Mouse (Mus musculus) hindlimb bud, embryonic 11.5 days (tissue): ENCODE measurements at regions not wholly inside any gene's neighbourhood (a gene's known extent, or its start where the extent isn't known, plus 50 kb on each side); places are given as distances from the start of the nearest gene placed in this dataset.

Experiments
- DNase-seq: peaks from one replicate; pipeline ENCODE4 v3.0.0-alpha.2; 2012; ENCODE audit warnings: low read depth, low spot score; ENCODE audit errors: extremely low spot score

- DNase-seq: no peak
These were observed 203.1 kb upstream of the Gm9833 start for GRCm38 (mm10) chr3:9884691-9885354.

- no peak for DNase-seq
These were observed 202.3 kb upstream of the Gm9833 start for GRCm38 (mm10) chr3:9885565-9885964.

DNA sequence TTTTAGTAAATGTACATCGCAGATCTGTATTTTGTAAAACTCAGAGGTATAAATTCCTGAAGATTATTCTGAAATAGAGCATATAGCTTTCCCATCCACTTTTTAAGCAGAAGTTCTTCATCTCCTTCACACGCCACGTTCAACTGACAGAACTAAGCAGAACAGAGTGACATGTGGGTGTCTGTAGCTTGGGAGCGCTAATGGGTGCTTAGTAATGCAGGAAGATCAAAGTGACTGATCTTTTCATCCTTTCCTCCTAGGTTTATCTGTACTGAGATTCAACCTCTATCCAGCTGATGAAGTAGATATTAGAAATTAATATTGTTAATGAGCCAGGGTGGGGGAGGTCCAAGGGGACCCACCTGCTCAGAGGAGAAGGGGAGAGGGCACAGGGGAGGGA lies 201.8 kb upstream of the Gm9833 start:
- DNase-seq: no peak

DNA sequence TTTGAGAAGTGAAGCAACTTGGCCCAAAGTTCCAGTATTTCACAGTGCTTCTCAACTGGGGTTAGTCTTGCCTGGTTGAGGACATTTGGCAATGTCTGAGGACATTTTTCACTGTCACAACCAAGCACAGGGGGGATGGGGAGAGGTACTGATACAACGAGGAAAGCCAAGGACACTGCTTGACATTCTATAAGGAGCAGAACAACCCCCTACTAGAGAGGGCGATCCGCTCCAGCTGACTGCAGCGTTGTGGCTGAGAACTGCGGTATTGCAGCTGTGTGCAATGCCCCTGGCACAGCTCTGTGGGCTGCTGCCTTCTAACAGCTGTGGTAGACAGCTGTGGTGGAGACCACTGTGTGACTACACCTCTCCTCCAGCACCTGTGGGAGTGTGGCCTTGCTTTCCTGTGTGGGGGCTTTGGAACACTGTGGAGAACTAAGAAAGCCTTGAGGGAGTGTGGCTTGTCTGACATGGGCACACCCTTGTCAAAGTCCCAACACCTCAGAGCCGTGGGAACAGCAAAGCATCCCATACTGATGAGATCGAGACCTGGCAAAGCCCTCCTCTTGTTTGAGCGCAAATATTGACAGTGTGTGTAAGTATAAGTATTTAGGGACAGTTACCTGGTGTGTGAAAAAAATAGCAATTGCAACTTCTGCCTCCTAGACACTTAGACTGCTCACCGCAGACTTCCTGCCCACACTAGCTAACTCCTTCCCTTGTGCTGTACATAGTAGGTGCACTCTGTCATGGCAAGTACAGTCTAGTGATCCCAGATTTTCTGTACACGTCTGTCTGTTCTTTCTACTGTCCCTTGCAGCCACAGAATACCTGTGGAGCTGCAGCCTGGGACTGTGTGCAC lies 200.9 kb upstream of the Gm9833 start:
- DNase-seq: no peak

- no peak for DNase-seq
These were observed 200.3 kb upstream of the Gm9833 start for GRCm38 (mm10) chr3:9887627-9887994.

- no peak for DNase-seq
These were observed 199.9 kb upstream of the Gm9833 start for GRCm38 (mm10) chr3:9888051-9888450.

DNA sequence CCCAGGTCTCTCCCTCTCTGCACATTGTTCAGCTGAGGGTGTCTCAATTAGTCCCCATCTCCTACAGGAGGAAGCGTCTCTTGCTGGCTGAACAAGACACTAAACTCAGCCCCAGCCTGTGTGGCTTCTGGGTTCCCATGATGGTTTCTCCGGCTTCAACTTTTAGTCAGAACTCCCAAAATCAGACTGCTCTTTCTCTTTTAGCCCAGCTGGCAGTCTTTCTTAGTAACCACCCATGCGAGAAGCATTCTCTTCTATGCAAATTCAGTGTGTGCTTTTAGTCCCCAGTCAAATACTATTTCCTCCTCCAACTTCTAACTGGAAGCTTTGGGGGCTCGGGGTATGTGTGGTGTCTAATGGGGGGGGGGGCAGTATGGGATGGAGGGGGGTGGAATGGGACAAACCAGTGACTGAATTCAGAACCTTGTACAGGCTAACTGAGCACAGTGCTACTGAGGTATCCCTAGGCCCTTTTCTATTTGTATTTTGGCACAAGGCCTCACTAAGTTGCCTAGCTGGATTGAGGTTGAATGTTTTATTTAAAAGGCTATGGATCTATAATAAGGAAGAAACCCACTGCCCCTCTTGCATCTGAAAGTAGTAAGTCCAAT lies 194.9 kb upstream of the Gm9833 start:
- no peak for DNase-seq

- no peak for DNase-seq
These were observed 192.3 kb upstream of the Gm9833 start for GRCm38 (mm10) chr3:9895396-9896135.

DNA sequence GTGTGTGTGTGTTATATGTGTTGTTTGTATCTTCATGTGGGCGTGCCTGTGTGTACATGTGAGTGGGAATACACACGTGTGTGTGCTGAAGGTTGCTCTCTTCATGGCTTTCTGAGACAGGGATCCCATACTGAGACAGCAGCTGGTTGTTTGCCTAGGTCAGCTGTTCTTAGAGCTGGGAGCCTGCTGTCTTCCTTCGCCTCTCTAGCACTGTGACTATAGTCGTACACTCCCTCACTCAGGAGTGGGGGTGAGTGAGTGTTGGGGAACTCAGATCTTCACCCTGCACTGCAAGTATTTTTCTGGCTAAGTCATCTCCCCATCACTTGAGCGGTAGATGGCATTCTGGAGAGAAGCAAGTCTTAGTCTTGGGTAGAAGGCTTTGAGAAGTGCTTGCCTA lies 191.6 kb upstream of the Gm9833 start:
- no peak for DNase-seq

DNA sequence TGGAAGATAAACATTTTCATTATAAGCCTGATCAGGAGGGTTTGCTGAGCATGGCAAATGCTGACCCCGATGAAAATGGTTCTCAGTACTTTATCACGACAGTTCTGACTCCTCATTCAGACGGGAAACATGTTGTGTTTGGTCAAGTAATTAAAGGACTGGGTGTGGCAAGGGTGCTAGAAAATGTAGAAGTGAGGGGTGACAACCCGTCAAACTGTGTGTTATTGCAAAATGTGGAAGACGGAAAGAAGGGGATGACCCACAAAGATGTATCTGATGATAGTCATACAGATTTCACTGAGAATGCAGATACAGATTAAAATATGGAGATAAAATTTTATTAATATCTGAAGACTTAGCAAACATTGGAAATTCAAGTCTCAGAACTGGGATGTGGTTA lies 186.2 kb upstream of the Gm9833 start:
- no peak for DNase-seq

GRCm38 (mm10) chr3:9913357-9913756 lies 174.6 kb upstream of the Gm9833 start:
- no peak for DNase-seq

DNA sequence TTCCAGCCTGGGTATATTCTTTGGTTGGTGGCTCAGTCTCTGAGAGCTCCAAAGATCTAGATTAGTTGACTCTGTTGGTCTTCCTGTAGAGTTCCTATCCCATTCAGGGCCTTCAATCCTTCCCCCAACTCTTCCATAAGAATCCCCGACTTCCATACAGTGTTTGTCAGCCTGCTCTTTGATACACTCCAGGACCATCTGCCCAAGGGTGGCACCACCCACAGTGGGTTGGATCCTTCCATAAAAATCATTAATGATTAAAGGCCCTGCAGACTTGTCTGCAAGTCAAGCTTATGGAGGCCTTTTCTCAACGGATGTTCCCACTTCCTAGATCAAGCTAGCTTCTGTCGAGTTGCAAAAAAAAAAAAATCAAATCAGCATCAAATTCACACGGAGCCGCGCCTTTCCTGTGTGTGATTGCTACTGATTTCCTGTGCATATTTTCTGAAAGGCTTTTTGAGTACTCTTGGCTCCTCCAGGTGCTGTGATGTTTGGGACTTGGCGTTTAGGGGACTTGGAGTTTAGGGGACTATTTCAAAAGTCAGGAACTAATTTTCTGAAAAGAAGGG lies 171.3 kb upstream of the Gm9833 start:
- DNase-seq: no peak

DNA sequence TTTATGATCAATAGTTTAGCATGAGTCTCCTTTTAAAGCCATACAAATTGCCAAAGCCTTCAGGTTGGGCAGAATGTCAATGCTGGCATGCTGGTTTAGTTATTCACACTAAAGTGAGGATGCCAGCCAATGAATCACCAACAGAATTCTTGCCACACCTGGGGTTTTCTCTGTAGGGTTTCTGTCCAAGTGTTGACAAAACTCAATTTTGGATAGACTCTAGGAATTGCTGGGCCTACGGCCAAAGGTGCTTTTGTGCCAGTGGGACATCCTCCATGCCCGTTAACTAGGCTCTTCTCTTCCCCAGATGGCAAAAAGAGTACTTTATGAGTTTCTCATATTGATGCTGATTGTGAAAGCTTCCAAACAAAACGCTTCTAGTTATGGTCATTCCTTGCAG lies 167.6 kb upstream of the Gm9833 start:
- DNase-seq: no peak

DNA sequence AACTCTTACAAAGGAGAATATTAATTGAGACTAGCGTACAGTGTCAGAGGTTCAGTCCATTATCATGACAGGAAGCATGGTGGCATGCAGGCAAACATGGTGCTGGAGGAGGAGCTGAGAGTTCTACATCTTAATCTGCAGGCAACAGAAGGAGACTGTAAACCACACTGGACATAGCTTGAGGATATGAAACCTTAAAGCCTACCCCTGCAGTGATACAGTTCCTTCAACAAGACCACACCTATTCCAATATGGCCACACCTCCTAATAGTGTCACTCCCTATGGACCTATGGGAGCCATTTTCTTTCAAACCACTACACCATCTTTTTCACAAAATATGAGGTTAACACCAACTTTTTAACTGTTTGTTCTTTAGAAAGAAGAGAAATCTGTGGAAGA lies 166.2 kb upstream of the Gm9833 start:
- DNase-seq: no peak

- no peak for DNase-seq
These were observed 165.3 kb upstream of the Gm9833 start for GRCm38 (mm10) chr3:9922541-9923046.

- DNase-seq: no peak
These were observed 163.3 kb upstream of the Gm9833 start for GRCm38 (mm10) chr3:9924630-9925029.

GRCm38 (mm10) chr3:9936853-9937441 lies 151.0 kb upstream of the Gm9833 start:
- DNase-seq: no peak

DNA sequence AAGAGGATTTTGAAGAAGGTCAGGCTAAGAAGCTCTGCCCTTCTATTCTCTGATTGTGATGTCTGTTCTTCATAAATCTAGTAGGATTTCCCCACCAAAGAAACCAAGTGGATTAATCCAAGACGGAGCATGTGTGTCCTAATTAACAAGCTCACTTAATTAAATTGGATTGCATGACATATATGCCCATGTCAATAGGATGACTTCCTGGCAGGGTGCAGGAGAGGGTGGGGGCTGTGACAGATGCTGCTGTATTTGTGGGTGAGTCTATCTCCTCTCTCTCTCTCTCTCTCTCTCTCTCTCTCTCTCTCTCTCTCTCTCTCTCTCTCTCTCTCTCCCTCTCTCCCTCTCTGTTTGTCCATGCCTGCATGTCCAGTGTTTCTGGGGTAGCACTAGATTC lies 149.3 kb upstream of the Gm9833 start:
- DNase-seq: no peak

- DNase-seq: no peak
These were observed 145.3 kb upstream of the Gm9833 start for GRCm38 (mm10) chr3:9942631-9943030.

DNA sequence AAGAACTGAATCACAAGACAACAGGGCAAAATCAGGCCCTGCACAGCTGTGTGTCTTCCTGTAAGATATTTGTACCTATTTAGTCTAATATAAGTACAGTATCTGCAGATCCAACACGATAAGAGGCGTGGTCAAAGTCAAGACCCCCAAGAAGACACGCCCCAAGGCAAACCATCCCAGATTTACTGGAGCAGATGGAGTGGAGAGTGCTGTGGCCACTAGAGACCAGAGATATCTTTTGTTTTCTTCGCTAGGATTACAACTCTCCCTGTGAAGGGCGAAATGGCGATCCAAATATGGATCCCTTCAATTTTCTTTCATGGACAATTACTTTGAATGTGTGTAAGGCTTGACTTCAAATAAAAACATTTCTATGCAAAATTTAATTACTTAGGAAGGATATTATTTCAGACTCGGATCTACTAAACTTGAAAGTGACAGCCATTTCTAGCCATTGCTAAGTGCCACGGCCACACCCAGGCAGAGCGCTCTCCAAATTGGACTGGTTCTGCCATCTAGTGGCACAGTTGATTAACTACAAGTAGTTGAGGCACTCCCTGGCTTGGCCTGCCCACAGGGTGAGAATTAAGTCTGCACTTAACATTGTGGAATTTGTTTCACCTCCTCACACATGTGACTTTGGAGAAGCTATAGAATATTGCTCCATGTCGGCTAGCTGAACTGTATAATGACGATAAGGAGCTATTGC lies 140.4 kb upstream of the Gm9833 start:
- peak; percentile 44 for DNase-seq
